Mouse (Mus musculus): Measurements from ENCODE around the gene Gm10073. TPM values are rescaled to one million over a fixed set of nuclear protein-coding genes. Genes with fewer than 3 reads are reported as not detected.
A peak's percentile ranks its signal among the peaks of the same experiment; 100 is the strongest.

The Gm10073 gene
- polyA plus RNA-seq, 1 experiment from 2014 or later = 9.1 TPM

GRCm38 (mm10) chr8:106533709-106534108, 39.6 kb downstream of the Gm10073 start:
- Histone ChIP-seq H3K9me3 (ENCODE audit: control insufficient read depth, low read length) (no peaks in the 10 kb centered on the region), H3K4me1 (replicated peaks; ENCODE audit: control insufficient read depth, insufficient read depth, low read length) (no peaks in the 10 kb centered on the region), H3K36me3 (ENCODE audit: control insufficient read depth, insufficient read depth, low read length) (peaks cover 19% of the 10 kb centered on the region), H3K4me3 (ENCODE audit: low read depth, low read length) (no peak overlapping the region), H3K4me2 (ENCODE audit: low read length) (no peak overlapping the region), H3K27ac (ENCODE audit: low read depth) (no peak overlapping the region), H3K9ac (ENCODE audit: low read length) (no peak overlapping the region), H3K27me3 (replicated peaks; ENCODE audit: control insufficient read depth, insufficient read depth, low read length) (no peaks in the 10 kb centered on the region)
- DNase-seq (ENCODE audit: low spot score) (no peak), ATAC-seq (replicated peaks; ENCODE audit: low FRiP score, low TSS enrichment, low read depth) (no peak)
- 81% methylated on average over 7 of the region's 7 CpGs for WGBS

DNA sequence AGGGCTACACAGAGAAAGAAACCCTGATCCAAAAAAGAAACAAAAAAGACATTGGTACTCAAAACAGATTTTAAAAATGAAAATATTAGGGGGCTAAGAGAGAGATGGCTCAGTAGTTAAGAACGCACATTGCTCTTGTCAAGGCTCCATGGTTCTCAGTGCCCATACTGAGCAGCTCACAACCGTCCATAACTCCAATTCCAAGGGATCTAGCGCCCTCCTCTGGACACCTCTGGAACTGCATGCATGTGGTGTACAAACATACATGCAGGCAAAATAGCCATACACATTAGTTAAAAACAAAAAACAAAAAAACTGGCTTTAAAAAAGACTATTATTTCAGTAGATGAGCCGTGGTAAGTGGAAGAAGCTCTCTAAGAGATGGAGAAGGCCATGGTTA, 42.7 kb downstream of the Gm10073 start:
- Histone ChIP-seq H3K27ac (ENCODE audit: low read depth) (no peak overlapping the region), H3K4me3 (ENCODE audit: low read depth, low read length) (no peak overlapping the region), H3K9me3 (ENCODE audit: control insufficient read depth, low read length) (no peaks in the 10 kb centered on the region), H3K9ac (ENCODE audit: low read length) (no peak overlapping the region), H3K36me3 (ENCODE audit: control insufficient read depth, insufficient read depth, low read length) (no peaks in the 10 kb centered on the region), H3K27me3 (replicated peaks; ENCODE audit: control insufficient read depth, insufficient read depth, low read length) (no peaks in the 10 kb centered on the region), H3K4me2 (ENCODE audit: low read length) (no peak overlapping the region), H3K4me1 (replicated peaks; ENCODE audit: control insufficient read depth, insufficient read depth, low read length) (0 out of 2 replicates have a peak, but pooled peaks cover 4% of the 10 kb centered on the region)
- WGBS = 82% methylated on average over 4 of the region's 4 CpGs
- ATAC-seq (replicated peaks; ENCODE audit: low FRiP score, low TSS enrichment, low read depth) (no peak), DNase-seq (ENCODE audit: low spot score) (peak; percentile 68)

- H3K9ac ChIP-seq (ENCODE audit: low read length) = no peak overlapping the region
- ATAC-seq (replicated peaks; ENCODE audit: low FRiP score, low TSS enrichment, low read depth) = no peak
- no peak overlapping the region for H3K4me3 ChIP-seq (ENCODE audit: low read depth, low read length)
- no peak for DNase-seq (ENCODE audit: low spot score)
- H3K4me1 ChIP-seq (replicated peaks; ENCODE audit: control insufficient read depth, insufficient read depth, low read length) = 0 out of 2 replicates have a peak, but pooled peaks cover 4% of the 10 kb centered on the region
- WGBS = 97% methylated on average over 10 of the region's 10 CpGs
- H3K9me3 ChIP-seq (ENCODE audit: control insufficient read depth, low read length) = no peaks in the 10 kb centered on the region
- H3K27ac ChIP-seq (ENCODE audit: low read depth) = no peak overlapping the region
- H3K4me2 ChIP-seq (ENCODE audit: low read length) = no peak overlapping the region
- H3K36me3 ChIP-seq (ENCODE audit: control insufficient read depth, insufficient read depth, low read length) = no peaks in the 10 kb centered on the region
- H3K27me3 ChIP-seq (replicated peaks; ENCODE audit: control insufficient read depth, insufficient read depth, low read length) = no peaks in the 10 kb centered on the region
Observed at GRCm38 (mm10) chr8:106529885-106530482, 43.3 kb downstream of the Gm10073 start.

DNA sequence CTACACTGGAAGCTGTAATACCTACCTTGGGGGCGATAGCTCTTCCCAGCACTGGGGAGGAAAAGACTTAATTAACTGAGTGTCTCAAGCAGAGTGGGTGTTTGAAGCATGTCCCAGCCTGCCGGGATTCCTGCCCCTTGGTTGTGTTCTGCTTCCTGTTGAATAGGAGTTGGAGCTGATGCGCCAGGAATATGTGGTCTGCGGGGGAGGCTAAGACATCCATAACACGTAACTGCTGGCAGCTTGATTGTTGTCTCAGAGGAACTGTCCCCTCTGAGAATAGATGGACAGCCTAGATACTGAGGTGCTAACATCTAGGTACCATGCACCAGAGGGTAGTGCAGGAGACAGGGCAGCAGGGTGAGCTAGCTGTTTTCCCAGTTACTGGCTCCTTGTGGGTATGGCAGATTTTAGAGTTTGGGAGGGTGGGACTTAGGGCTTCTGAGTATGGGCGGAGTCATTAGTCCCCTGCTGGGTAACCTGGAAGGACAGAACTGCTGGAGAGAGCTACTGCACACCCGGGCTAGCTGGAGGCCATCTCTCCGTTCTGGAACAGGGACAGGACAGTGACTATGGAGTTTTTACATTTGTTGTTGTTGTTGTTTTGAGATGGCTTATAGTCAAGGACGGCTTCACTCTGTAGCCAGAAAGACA, 44.5 kb downstream of the Gm10073 start:
- H3K9ac ChIP-seq (ENCODE audit: low read length) = no peak overlapping the region
- H3K9me3 ChIP-seq (ENCODE audit: control insufficient read depth, low read length) = no peaks in the 10 kb centered on the region
- no peak overlapping the region for H3K4me3 ChIP-seq (ENCODE audit: low read depth, low read length)
- no peaks in the 10 kb centered on the region for H3K36me3 ChIP-seq (ENCODE audit: control insufficient read depth, insufficient read depth, low read length)
- ATAC-seq (replicated peaks; ENCODE audit: low FRiP score, low TSS enrichment, low read depth) (no peak), DNase-seq (ENCODE audit: low spot score) (no peak)
- WGBS = 83% methylated on average over 9 of the region's 9 CpGs
- H3K27ac ChIP-seq (ENCODE audit: low read depth) = no peak overlapping the region
- H3K27me3 ChIP-seq (replicated peaks; ENCODE audit: control insufficient read depth, insufficient read depth, low read length) = no peaks in the 10 kb centered on the region
- H3K4me2 ChIP-seq (ENCODE audit: low read length) = no peak overlapping the region
- H3K4me1 ChIP-seq (replicated peaks; ENCODE audit: control insufficient read depth, insufficient read depth, low read length) = 0 out of 2 replicates have a peak, but pooled peaks cover 4% of the 10 kb centered on the region

GRCm38 (mm10) chr8:106527241-106528036, 45.8 kb downstream of the Gm10073 start:
- H3K27me3 ChIP-seq (replicated peaks; ENCODE audit: control insufficient read depth, insufficient read depth, low read length) = no peaks in the 10 kb centered on the region
- no peak overlapping the region for H3K27ac ChIP-seq (ENCODE audit: low read depth)
- H3K9me3 ChIP-seq (ENCODE audit: control insufficient read depth, low read length) = no peaks in the 10 kb centered on the region
- H3K4me2 ChIP-seq (ENCODE audit: low read length) = no peak overlapping the region
- H3K9ac ChIP-seq (ENCODE audit: low read length) = no peak overlapping the region
- no peak overlapping the region for H3K4me3 ChIP-seq (ENCODE audit: low read depth, low read length)
- ATAC-seq (replicated peaks; ENCODE audit: low FRiP score, low TSS enrichment, low read depth) = no peak
- H3K36me3 ChIP-seq (ENCODE audit: control insufficient read depth, insufficient read depth, low read length) = no peaks in the 10 kb centered on the region
- peaks cover 10% of the 10 kb centered on the region for H3K4me1 ChIP-seq (replicated peaks; ENCODE audit: control insufficient read depth, insufficient read depth, low read length)
- WGBS = 87% methylated on average over 9 of the region's 9 CpGs
- DNase-seq (ENCODE audit: low spot score) = no peak

- Histone ChIP-seq H3K9me3 (ENCODE audit: control insufficient read depth, low read length) (no peaks in the 10 kb centered on the region), H3K27me3 (replicated peaks; ENCODE audit: control insufficient read depth, insufficient read depth, low read length) (no peaks in the 10 kb centered on the region), H3K36me3 (ENCODE audit: control insufficient read depth, insufficient read depth, low read length) (no peaks in the 10 kb centered on the region), H3K4me1 (replicated peaks; ENCODE audit: control insufficient read depth, insufficient read depth, low read length) (peaks cover 14% of the 10 kb centered on the region), H3K27ac (ENCODE audit: low read depth) (no peak overlapping the region), H3K4me3 (ENCODE audit: low read depth, low read length) (no peak overlapping the region), H3K4me2 (ENCODE audit: low read length) (no peak overlapping the region), H3K9ac (ENCODE audit: low read length) (no peak overlapping the region)
- ATAC-seq (replicated peaks; ENCODE audit: low FRiP score, low TSS enrichment, low read depth) (no peak), DNase-seq (ENCODE audit: low spot score) (no peak)
- WGBS = 55% methylated on average over 6 of the region's 6 CpGs
Observed at GRCm38 (mm10) chr8:106526725-106527124, 46.5 kb downstream of the Gm10073 start.

Other genes starting within 250 kb of the Gm10073 start
- gene Smpd3, start 235.5 kb downstream of the Gm10073 start, polyA plus RNA-seq (2014; fragmentation: Nextera tagmentation; extraction: Ambion mirVana) = 20.0 and 20.4 TPM in 2 replicates
- gene Zfp90, start 158.1 kb downstream of the Gm10073 start, polyA plus RNA-seq (2014; fragmentation: Nextera tagmentation; extraction: Ambion mirVana) = 21.2 and 23.0 TPM in 2 replicates
- not detected in 2 replicates for gene 6030452D12Rik, start 72.9 kb downstream of the Gm10073 start, polyA plus RNA-seq (2014; fragmentation: Nextera tagmentation; extraction: Ambion mirVana)
- gene Cdh3, start 62.6 kb downstream of the Gm10073 start, polyA plus RNA-seq (2014; fragmentation: Nextera tagmentation; extraction: Ambion mirVana) = 16.1 and 19.2 TPM in 2 replicates
- 141 and 152 TPM in 2 replicates for gene Cdh1, start 29.9 kb upstream of the Gm10073 start, polyA plus RNA-seq (2014; fragmentation: Nextera tagmentation; extraction: Ambion mirVana)
- gene Tango6, start 109.6 kb upstream of the Gm10073 start, polyA plus RNA-seq (2014; fragmentation: Nextera tagmentation; extraction: Ambion mirVana) = 9.1 and 10.9 TPM in 2 replicates